Mouse (Mus musculus) ES-E14 (cell line): ENCODE results near the gene Gm49337.

ENCODE experiments used
- HCFC1 ChIP-seq: IDR thresholded peaks from 2 replicates; pipeline ENCODE4 v1.6.1; 2012; ENCODE audit warnings: low read length, inconsistent platforms, borderline replicate concordance; ENCODE audit not compliant: insufficient read depth
- MAFK ChIP-seq: IDR thresholded peaks from 2 replicates; pipeline ENCODE4 v1.6.1; 2014; ENCODE audit warnings: mild to moderate bottlenecking, low read depth, low read length, inconsistent platforms; ENCODE audit not compliant: insufficient read depth
- ZC3H11A ChIP-seq: IDR thresholded peaks from 2 replicates; pipeline ENCODE4 v1.6.1; 2012; ENCODE audit warnings: low read depth, mild to moderate bottlenecking, inconsistent platforms, low read length, borderline replicate concordance

DNA sequence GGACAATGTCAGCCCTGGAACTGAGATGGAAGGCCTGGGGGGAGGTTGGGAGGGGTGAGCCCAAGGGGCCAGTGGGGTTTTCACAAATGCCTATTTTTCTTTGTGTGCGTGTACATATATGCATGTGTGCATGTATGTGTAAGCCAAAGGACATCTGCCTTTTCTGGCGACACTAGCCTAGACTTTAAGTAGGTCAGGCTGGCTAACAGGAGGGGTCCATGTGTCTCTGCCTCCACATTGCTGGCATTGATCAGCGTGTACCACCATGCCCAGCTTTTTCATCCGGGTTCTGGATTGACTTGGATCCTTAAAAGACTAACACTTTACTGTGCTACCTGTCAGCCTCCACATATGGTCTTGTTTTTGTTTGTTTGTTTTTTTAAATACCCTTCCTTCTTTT is 568 bp downstream of the Gm49337 start:
- TF ChIP-seq MAFK: no peak
- TF ChIP-seq ZC3H11A: no peak
- no peak for TF ChIP-seq HCFC1
